Mouse (Mus musculus) bone marrow, adult 2 months (tissue): ENCODE results near the gene Zfp580. TPM values are rescaled to one million over a fixed set of nuclear protein-coding genes. Genes with fewer than 3 reads are reported as not detected.

Source experiments
- H3K27ac ChIP-seq: fragments of 200-500 bp; 2 replicates; pipeline ENCODE4 v1.5.1; 2012; ENCODE audit warnings: low read depth, mild to moderate bottlenecking, control low read depth, inconsistent platforms, low read length; ENCODE audit not compliant: control insufficient read depth, poor library complexity, insufficient read depth
- H3K4me1 ChIP-seq: fragments of 200-500 bp; 2 replicates; pipeline ENCODE4 v1.6.1; 2011; ENCODE audit warnings: low read length; ENCODE audit not compliant: control insufficient read depth, insufficient read depth
- H3K4me3 ChIP-seq: fragments of 200-500 bp; replicated peaks from 2 replicates; pipeline ENCODE3; 2011; ENCODE audit warnings: mild to moderate bottlenecking, low read depth, low read length, control low read depth; ENCODE audit not compliant: control insufficient read depth
- CTCF ChIP-seq: fragments of 200-500 bp; IDR thresholded peaks from 2 replicates; pipeline ENCODE4 v1.5.1; 2011; ENCODE audit warnings: low read length, control low read depth; ENCODE audit not compliant: control insufficient read depth, insufficient read depth
- POLR2A ChIP-seq: fragments of 200-500 bp; IDR thresholded peaks from 2 replicates; pipeline ENCODE4 v1.6.1; 2011; ENCODE audit warnings: low read depth, mild to moderate bottlenecking, control low read depth, low read length, borderline replicate concordance; ENCODE audit not compliant: control insufficient read depth
- WGBS: fragments of 180-500 bp; shearing (Covaris S2); methylation state at CpG from one replicate; pipeline ENCODE4 v1.1.7; 2018; 5-methylcytosine and 5-hydroxymethylcytosine counted together
- polyA plus RNA-seq: library from polyadenylated mRNA; stranded (reverse); fragments of >200 nt; gene quantifications from 2 replicates; pipeline ENCODE4 v1.2.4, GENCODE M21; 2011; ENCODE audit warnings: low replicate concordance; ENCODE audit not compliant: missing spikeins, insufficient read depth, insufficient read length

The Zfp580 gene
- polyA plus RNA-seq, 1 experiment: 4.6 TPM

GRCm38 (mm10) chr7:5083325-5084105 lies 32.2 kb downstream of the Zfp580 start:
- Histone ChIP-seq H3K27ac (peak overlapping the region; percentile 25), H3K4me3 (no peak overlapping the region), H3K4me1 (peaks cover 2% of the 10 kb centered on the region; the same call in 1 of the 2 replicates)
- no peak for TF ChIP-seq CTCF
- TF ChIP-seq POLR2A: no peak
- 72% methylated on average over 18 of the region's 18 CpGs for WGBS

GRCm38 (mm10) chr7:5085512-5085911 lies 34.2 kb downstream of the Zfp580 start:
- Histone ChIP-seq H3K4me3 (no peak overlapping the region), H3K4me1 (peaks cover 2% of the 10 kb centered on the region; the same call in 1 of the 2 replicates), H3K27ac (no peak overlapping the region)
- TF ChIP-seq POLR2A: no peak
- no peak for TF ChIP-seq CTCF
- 69% methylated on average over 1 of the region's 1 CpGs for WGBS

GRCm38 (mm10) chr7:5086921-5087440 lies 35.6 kb downstream of the Zfp580 start:
- no peak overlapping the region for H3K27ac ChIP-seq
- no peak overlapping the region for H3K4me3 ChIP-seq
- peaks cover 2% of the 10 kb centered on the region; the same call in 1 of the 2 replicates for H3K4me1 ChIP-seq
- TF ChIP-seq CTCF (no peak), POLR2A (no peak)
- WGBS: 88% methylated on average over 5 of the region's 5 CpGs

- H3K27ac ChIP-seq: no peak overlapping the region
- H3K4me1 ChIP-seq: peaks cover 2% of the 10 kb centered on the region; the same call in 1 of the 2 replicates
- TF ChIP-seq CTCF (no peak), POLR2A (no peak)
- H3K4me3 ChIP-seq: no peak overlapping the region
- 78% methylated on average over 4 of the region's 4 CpGs for WGBS
Measured at GRCm38 (mm10) chr7:5087886-5088285, 36.5 kb downstream of the Zfp580 start.

GRCm38 (mm10) chr7:5089853-5090252 lies 38.5 kb downstream of the Zfp580 start:
- WGBS: 96% methylated on average over 15 of the region's 15 CpGs
- Histone ChIP-seq H3K27ac (no peak overlapping the region), H3K4me1 (no peaks in the 10 kb centered on the region; the same call in 1 of the 2 replicates), H3K4me3 (no peak overlapping the region)
- no peak for TF ChIP-seq POLR2A

- Histone ChIP-seq H3K4me1 (no peaks in the 10 kb centered on the region), H3K27ac (no peak overlapping the region), H3K4me3 (no peak overlapping the region)
- no peak for TF ChIP-seq CTCF
- no peak for TF ChIP-seq POLR2A
- 91% methylated on average over 15 of the region's 15 CpGs for WGBS
Measured at GRCm38 (mm10) chr7:5091008-5091728, 39.8 kb downstream of the Zfp580 start.

GRCm38 (mm10) chr7:5092381-5092780 lies 41.0 kb downstream of the Zfp580 start:
- 93% methylated on average over 6 of the region's 6 CpGs for WGBS
- H3K4me1 ChIP-seq: no peaks in the 10 kb centered on the region
- TF ChIP-seq POLR2A (no peak), CTCF (no peak)
- no peak overlapping the region for H3K27ac ChIP-seq
- no peak overlapping the region for H3K4me3 ChIP-seq

GRCm38 (mm10) chr7:5092831-5093510 lies 41.6 kb downstream of the Zfp580 start:
- Histone ChIP-seq H3K27ac (no peak overlapping the region), H3K4me1 (no peaks in the 10 kb centered on the region), H3K4me3 (no peak overlapping the region)
- WGBS: 91% methylated on average over 21 of the region's 21 CpGs
- TF ChIP-seq CTCF: no peak
- no peak for TF ChIP-seq POLR2A
